Mouse (Mus musculus) stomach, embryonic 15.5 days (tissue): Measurements from ENCODE around the gene Mt2. TPM values are rescaled to one million over a fixed set of nuclear protein-coding genes. Genes with fewer than 3 reads are reported as not detected.
"Not testable (repeated sequence)": the region's sequence is repeated elsewhere in the genome, so short reads cannot be mapped to it uniquely, and the experiment has no call there.

ENCODE experiments used
- ATAC-seq: fragments of 200-750 bp; cut with Nextera tagmentation; 2 replicates; pipeline ENCODE4 v1.8.0; 2017; ENCODE audit warnings: low read depth, moderate number of reproducible peaks, moderate TSS enrichment; ENCODE audit not compliant: insufficient read depth, low FRiP score
- H3K27ac ChIP-seq: fragments of 300-500 bp; sonication (generic); 2 replicates; pipeline ENCODE4 v1.5.1; 2015; ENCODE audit warnings: mild to moderate bottlenecking, inconsistent platforms
- H3K27me3 ChIP-seq: fragments of 300-500 bp; sonication (generic); replicated peaks from 2 replicates; pipeline ENCODE4 v1.6.1; 2015; ENCODE audit warnings: inconsistent platforms
- H3K36me3 ChIP-seq: fragments of 300-500 bp; sonication (generic); 2 replicates; pipeline ENCODE4 v1.6.1; 2015; ENCODE audit warnings: inconsistent platforms
- H3K4me1 ChIP-seq: fragments of 300-500 bp; sonication (generic); 2 replicates; pipeline ENCODE4 v1.6.1; 2015; ENCODE audit warnings: inconsistent platforms
- H3K4me2 ChIP-seq: fragments of 300-500 bp; sonication (generic); 2 replicates; pipeline ENCODE4 v1.6.1; 2015; ENCODE audit warnings: mild to moderate bottlenecking, inconsistent platforms
- H3K4me3 ChIP-seq: fragments of 300-500 bp; sonication (generic); replicated peaks from 2 replicates; pipeline ENCODE4 v1.5.1; 2015; ENCODE audit warnings: inconsistent platforms
- H3K9ac ChIP-seq: fragments of 300-500 bp; sonication (generic); 2 replicates; pipeline ENCODE4 v1.6.1; 2015; ENCODE audit warnings: inconsistent platforms
- H3K9me3 ChIP-seq: fragments of 300-500 bp; sonication (generic); 2 replicates; pipeline ENCODE4 v1.6.1; 2016; ENCODE audit warnings: inconsistent platforms
- WGBS: fragments of 180-500 bp; shearing (Covaris S2); methylation state at CpG from one replicate; pipeline ENCODE4 v1.1.7; 2015; 5-methylcytosine and 5-hydroxymethylcytosine counted together
- polyA plus RNA-seq: library from polyadenylated mRNA; unstranded; fragments of >200 nt; fragmentation: Nextera tagmentation; extraction: Ambion mirVana; gene quantifications from 2 replicates; pipeline ENCODE4 v1.2.1, GENCODE M21; 2015

Mt2 gene
- 478 and 643 TPM in 2 replicates for polyA plus RNA-seq

- Histone ChIP-seq H3K36me3 (no peaks in the 10 kb centered on the region), H3K27me3 (peaks cover 44% of the 10 kb centered on the region)
These were observed at the start of gene Mt2 for GRCm38 (mm10) chr8:94172075-94172808. TSS of gene Mt2 (plus strand) at chr8:94172664.

DNA sequence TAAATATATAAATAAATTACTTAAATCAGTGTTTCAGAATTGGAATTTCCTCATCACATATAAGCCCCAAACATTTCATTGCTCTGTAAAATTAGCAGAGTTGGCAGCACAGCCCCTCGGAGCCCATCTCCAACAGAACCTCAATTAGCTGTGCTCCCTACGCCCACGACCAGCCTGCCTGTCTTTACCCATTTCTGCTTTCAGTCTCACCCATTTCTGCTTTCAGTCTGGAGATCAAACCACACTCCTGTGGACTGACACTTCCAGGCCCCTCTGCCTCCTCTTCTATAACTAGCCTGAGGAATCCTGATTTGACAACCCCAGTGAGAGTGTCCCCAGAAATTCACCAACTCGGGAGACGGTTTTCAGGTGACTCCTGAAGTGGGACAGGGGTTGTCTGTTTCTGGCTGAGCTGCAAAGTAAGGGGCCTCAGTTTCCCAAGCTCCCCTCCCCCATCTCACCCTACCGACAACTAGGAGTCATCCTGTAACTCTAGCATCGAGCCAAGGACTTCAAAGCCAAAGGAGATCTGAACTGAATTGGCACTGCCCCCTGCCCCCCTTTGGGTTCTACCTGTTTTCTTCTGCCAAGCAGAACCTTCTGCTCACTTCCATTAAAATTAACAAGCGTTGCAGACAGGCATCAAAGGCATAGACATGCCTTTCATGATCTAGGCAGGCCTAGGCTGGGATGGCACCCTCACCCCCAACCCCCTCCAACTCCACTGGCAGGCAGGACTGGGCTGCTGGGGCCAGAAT, 49.6 kb upstream of the Mt2 start:
- H3K27ac ChIP-seq = no peak overlapping the region
- H3K36me3 ChIP-seq = no peaks in the 10 kb centered on the region
- no peaks in the 10 kb centered on the region for H3K4me1 ChIP-seq
- H3K27me3 ChIP-seq = no peaks in the 10 kb centered on the region
- H3K9me3 ChIP-seq = no peaks in the 10 kb centered on the region
- H3K9ac ChIP-seq = no peak overlapping the region
- ATAC-seq = no peak
- 54% methylated on average over 8 of the region's 8 CpGs for WGBS
- H3K4me2 ChIP-seq = no peak overlapping the region
- H3K4me3 ChIP-seq = no peak overlapping the region

More at GRCm38 (mm10) chr8:94172075-94172808, at the start of gene Mt2:
- peak; percentile 92 for ATAC-seq
- Histone ChIP-seq H3K9me3 (no peaks in the 10 kb centered on the region), H3K4me1 (peaks cover 24% of the 10 kb centered on the region), H3K27ac (peak within 1 kb of the TSS; percentile 91), H3K4me2 (peak within 1 kb of the TSS; percentile 89), H3K4me3 (peak within 1 kb of the TSS; percentile 48), H3K9ac (peak within 1 kb of the TSS; percentile 52)
- WGBS = 1% methylated on average over 56 of the region's 56 CpGs

DNA sequence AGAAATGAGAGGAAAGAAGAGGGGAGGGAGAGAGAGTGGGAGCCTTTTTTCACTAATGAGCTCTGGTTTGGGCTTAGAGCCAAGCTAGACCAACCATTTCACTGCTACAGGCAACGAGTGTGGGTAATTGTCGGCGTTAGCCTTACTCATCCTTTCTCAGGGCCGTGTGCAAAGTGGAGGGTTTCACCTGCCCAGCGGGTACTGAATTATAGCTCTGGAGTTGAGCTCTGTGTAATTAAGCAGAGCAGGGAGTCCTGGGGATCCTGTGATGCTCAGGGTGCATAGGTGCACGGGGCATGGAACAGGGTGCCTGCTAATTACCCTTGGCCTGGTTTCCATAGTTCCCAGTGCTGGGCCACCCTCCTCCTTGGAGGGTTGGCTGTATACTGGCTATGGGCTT, 44.8 kb upstream of the Mt2 start:
- no peak overlapping the region for H3K4me3 ChIP-seq
- no peaks in the 10 kb centered on the region for H3K4me1 ChIP-seq
- no peak overlapping the region for H3K27ac ChIP-seq
- no peaks in the 10 kb centered on the region for H3K9me3 ChIP-seq
- no peak overlapping the region for H3K9ac ChIP-seq
- ATAC-seq = no peak
- H3K36me3 ChIP-seq = no peaks in the 10 kb centered on the region
- H3K27me3 ChIP-seq = no peaks in the 10 kb centered on the region
- no peak overlapping the region for H3K4me2 ChIP-seq
- 80% methylated on average over 6 of the region's 6 CpGs for WGBS

DNA sequence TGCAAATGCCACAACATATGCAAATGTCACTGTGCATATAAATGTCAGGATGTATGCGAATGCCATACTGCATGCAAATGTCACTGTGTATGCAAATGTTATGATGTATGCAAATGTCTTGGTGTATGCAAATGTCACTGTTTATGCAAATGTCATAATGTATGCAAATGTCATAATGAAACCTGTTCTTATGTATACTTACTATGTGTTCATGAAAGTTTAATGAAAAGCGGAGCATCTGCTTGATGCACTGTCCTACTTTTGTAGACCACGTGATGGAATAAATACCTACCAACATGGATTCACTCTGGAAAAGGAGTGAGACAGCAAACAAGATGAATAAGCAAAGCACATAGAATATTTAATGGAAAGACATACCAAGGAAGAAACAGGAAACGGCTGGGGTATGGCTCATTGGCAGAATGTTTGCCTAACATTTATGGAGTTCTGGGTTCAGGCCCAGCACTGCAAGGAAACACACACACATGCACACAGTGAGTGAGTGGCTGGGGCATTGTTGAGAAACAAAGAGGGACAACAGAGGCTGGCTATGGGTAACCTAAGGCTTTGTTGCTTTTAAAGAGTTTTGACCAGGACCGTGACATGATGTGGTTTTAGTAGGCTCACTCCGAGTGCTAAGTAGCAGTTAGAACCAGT, 43.2 kb upstream of the Mt2 start:
- H3K9me3 ChIP-seq = no peaks in the 10 kb centered on the region
- no peaks in the 10 kb centered on the region for H3K4me1 ChIP-seq
- no peak for ATAC-seq
- no peak overlapping the region for H3K4me3 ChIP-seq
- H3K27ac ChIP-seq = no peak overlapping the region
- no peaks in the 10 kb centered on the region for H3K27me3 ChIP-seq
- no peak overlapping the region for H3K9ac ChIP-seq
- H3K4me2 ChIP-seq = no peak overlapping the region
- no peaks in the 10 kb centered on the region for H3K36me3 ChIP-seq
- WGBS = 84% methylated on average over 6 of the region's 6 CpGs

- H3K4me1 ChIP-seq = no peaks in the 10 kb centered on the region
- H3K36me3 ChIP-seq = no peaks in the 10 kb centered on the region
- H3K27me3 ChIP-seq = no peaks in the 10 kb centered on the region
- H3K4me2 ChIP-seq = no peak overlapping the region
- no peak overlapping the region for H3K27ac ChIP-seq
- no peak overlapping the region for H3K4me3 ChIP-seq
- no peak overlapping the region for H3K9ac ChIP-seq
- 90% methylated on average over 4 of the region's 4 CpGs for WGBS
- no peaks in the 10 kb centered on the region for H3K9me3 ChIP-seq
- no peak for ATAC-seq
These were observed 42.3 kb upstream of the Mt2 start for GRCm38 (mm10) chr8:94130126-94130525.

GRCm38 (mm10) chr8:94132096-94132495, 40.4 kb upstream of the Mt2 start:
- WGBS = 61% methylated on average over 5 of the region's 5 CpGs
- Histone ChIP-seq H3K36me3 (no peaks in the 10 kb centered on the region), H3K27me3 (no peaks in the 10 kb centered on the region), H3K9me3 (no peaks in the 10 kb centered on the region), H3K4me1 (no peaks in the 10 kb centered on the region), H3K4me2 (no peak overlapping the region), H3K4me3 (no peak overlapping the region), H3K9ac (no peak overlapping the region), H3K27ac (no peak overlapping the region)
- no peak for ATAC-seq

- not testable (repeated sequence) for H3K36me3 ChIP-seq, ATAC-seq, H3K9ac ChIP-seq, H3K9me3 ChIP-seq, H3K4me3 ChIP-seq, H3K27ac ChIP-seq, H3K4me1 ChIP-seq, H3K27me3 ChIP-seq, H3K4me2 ChIP-seq
- 42% methylated on average over 3 of the region's 3 CpGs for WGBS
These were observed 37.9 kb upstream of the Mt2 start for GRCm38 (mm10) chr8:94134601-94135000.

GRCm38 (mm10) chr8:94135556-94135955, 36.9 kb upstream of the Mt2 start:
- Histone ChIP-seq H3K27me3 (no peaks in the 10 kb centered on the region), H3K4me1 (no peaks in the 10 kb centered on the region), H3K36me3 (no peaks in the 10 kb centered on the region), H3K27ac (no peak overlapping the region), H3K4me2 (no peak overlapping the region), H3K9me3 (no peaks in the 10 kb centered on the region), H3K9ac (no peak overlapping the region), H3K4me3 (no peak overlapping the region)
- 89% methylated on average over 6 of the region's 6 CpGs for WGBS
- ATAC-seq = no peak

DNA sequence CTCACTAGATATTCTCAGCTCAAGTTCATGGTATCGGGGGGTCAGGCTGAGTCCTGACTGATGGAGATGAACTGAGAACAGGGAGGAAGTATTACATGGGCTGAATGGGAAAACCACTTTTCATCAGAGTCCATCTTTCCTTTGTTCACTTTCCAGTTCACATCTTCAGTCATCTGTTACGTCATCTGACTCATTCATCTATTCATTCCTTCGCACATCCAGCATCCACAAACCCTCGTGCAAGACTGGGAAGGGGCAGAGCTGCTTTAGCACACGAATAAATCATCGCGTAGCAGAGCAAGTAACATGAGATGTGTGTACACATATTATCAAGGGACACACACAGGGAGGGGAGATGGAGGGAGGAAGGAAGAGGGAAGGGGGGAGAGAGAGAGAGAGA, 36.3 kb upstream of the Mt2 start:
- Histone ChIP-seq H3K4me3 (no peak overlapping the region), H3K36me3 (no peaks in the 10 kb centered on the region), H3K9ac (no peak overlapping the region), H3K27me3 (no peaks in the 10 kb centered on the region), H3K4me1 (no peaks in the 10 kb centered on the region), H3K27ac (no peak overlapping the region), H3K9me3 (no peaks in the 10 kb centered on the region), H3K4me2 (no peak overlapping the region)
- WGBS = 59% methylated on average over 7 of the region's 7 CpGs
- ATAC-seq = no peak

DNA sequence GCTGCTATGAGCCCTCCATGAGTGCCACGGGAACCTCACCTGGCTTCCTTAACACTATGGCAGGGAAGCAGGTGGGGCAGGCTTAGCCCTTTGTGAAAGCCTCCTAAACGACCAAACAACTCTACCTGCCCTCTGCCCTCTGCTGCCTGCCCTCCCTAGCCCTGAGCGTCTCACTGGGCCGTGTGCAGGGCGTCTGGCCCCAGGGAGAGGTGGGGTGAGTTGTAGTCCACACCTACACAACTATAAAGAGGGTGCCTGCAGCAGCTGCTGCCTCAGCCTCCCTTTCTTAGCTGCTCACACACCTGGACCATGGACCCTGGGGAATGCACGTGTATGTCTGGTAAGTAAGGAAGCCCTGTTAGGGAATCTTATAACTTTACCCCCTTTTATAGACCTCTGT, 35.5 kb upstream of the Mt2 start, which contains the start of gene Mt4:
Gene Mt4 (plus strand): TSS at position 265 of the 400 bp plus-strand sequence.
- Histone ChIP-seq H3K36me3 (no peaks in the 10 kb centered on the region), H3K9ac (no peak within 1 kb of the TSS), H3K27ac (no peak within 1 kb of the TSS), H3K27me3 (no peaks in the 10 kb centered on the region), H3K4me1 (no peaks in the 10 kb centered on the region), H3K4me3 (no peak within 1 kb of the TSS), H3K9me3 (no peaks in the 10 kb centered on the region), H3K4me2 (no peak within 1 kb of the TSS)
- WGBS = 25% methylated on average over 6 of the region's 6 CpGs
- ATAC-seq = no peak

DNA sequence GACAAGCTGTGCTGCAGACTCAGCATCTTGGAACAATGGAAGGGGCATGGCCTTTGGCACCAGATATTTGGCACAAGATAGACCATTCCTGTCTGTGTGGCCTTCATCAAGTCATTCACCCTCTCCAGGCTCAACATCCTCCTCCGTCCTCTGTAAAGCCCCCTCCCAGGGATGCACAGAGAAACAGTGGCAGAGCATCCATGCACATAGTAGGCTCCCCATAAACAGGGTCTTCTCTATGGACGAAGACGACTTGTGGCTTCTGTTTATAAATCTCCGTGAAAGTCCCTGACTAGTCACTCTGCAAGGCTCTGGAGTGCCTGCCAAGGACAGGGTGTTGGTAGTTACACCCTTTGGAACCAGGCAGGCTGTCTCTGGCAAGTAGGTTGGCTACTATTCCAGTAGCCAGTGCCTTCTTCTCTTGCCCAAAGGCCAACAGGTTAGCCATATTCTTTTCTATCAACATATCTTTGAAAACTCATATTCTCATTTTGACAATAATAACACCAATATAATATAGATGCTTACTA, 32.1 kb upstream of the Mt2 start:
- ATAC-seq = no peak
- no peak overlapping the region for H3K4me3 ChIP-seq
- H3K36me3 ChIP-seq = no peaks in the 10 kb centered on the region
- H3K27me3 ChIP-seq = no peaks in the 10 kb centered on the region
- H3K9me3 ChIP-seq = no peaks in the 10 kb centered on the region
- H3K4me1 ChIP-seq = no peaks in the 10 kb centered on the region
- no peak overlapping the region for H3K4me2 ChIP-seq
- 83% methylated on average over 4 of the region's 4 CpGs for WGBS
- H3K27ac ChIP-seq = no peak overlapping the region
- no peak overlapping the region for H3K9ac ChIP-seq

DNA sequence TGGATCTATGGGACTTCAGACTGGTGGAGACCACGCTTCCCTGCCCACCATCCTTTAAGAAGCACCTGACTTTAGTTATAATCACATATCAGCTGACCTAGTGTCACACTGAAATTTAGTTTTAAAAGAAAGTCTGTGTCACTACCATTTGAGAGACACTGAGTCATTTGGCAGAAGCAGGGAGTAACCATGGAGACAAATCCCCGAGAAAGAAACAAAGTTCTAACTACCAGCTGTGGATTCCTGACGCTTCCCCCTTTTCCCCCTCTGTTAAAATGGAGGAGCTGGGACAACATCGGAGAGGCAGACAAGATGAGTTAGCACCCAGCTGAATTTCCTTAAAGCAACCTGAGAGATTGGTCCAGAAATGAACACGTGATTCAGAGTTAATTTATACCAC, 24.2 kb upstream of the Mt2 start:
- 36% methylated on average over 5 of the region's 5 CpGs for WGBS
- peaks cover 7% of the 10 kb centered on the region for H3K4me1 ChIP-seq
- H3K9ac ChIP-seq = no peak overlapping the region
- no peaks in the 10 kb centered on the region for H3K9me3 ChIP-seq
- H3K27me3 ChIP-seq = peaks cover 9% of the 10 kb centered on the region; the same call in 1 of the 2 replicates
- no peaks in the 10 kb centered on the region for H3K36me3 ChIP-seq
- no peak overlapping the region for H3K27ac ChIP-seq
- H3K4me2 ChIP-seq = no peak overlapping the region
- ATAC-seq = no peak
- no peak overlapping the region for H3K4me3 ChIP-seq
